Mouse (Mus musculus) intestine, postnatal 0 days (tissue): ENCODE results near the gene Akt1s1. TPM values are rescaled to one million over a fixed set of nuclear protein-coding genes. Genes with fewer than 3 reads are reported as not detected.
A peak's percentile ranks its signal among the peaks of the same experiment; 100 is the strongest.

Source experiments
- ATAC-seq: fragments of 200-750 bp; cut with Nextera tagmentation; 2 replicates; pipeline ENCODE4 v1.8.0; 2017; ENCODE audit warnings: mild to moderate bottlenecking, moderate TSS enrichment, moderate library complexity
- H3K27ac ChIP-seq: fragments of 300-500 bp; sonication (generic); 2 replicates; pipeline ENCODE4 v1.5.1; 2014; ENCODE audit warnings: mild to moderate bottlenecking, low read depth, low read length, moderate library complexity
- H3K27me3 ChIP-seq: fragments of 300-500 bp; sonication (generic); replicated peaks from 2 replicates; pipeline ENCODE4 v1.6.1; 2014; ENCODE audit warnings: low read length, mixed read lengths; ENCODE audit not compliant: control insufficient read depth, insufficient read depth
- H3K36me3 ChIP-seq: fragments of 300-500 bp; sonication (generic); 2 replicates; pipeline ENCODE4 v1.6.1; 2014; ENCODE audit warnings: mild to moderate bottlenecking, moderate library complexity; ENCODE audit not compliant: control insufficient read depth, insufficient read depth
- H3K4me1 ChIP-seq: fragments of 300-500 bp; sonication (generic); replicated peaks from 2 replicates; pipeline ENCODE4 v1.6.1; 2014; ENCODE audit warnings: antibody characterized with exemption, low read length, mixed read lengths; ENCODE audit not compliant: control insufficient read depth, insufficient read depth
- H3K4me2 ChIP-seq: fragments of 300-500 bp; sonication (generic); replicated peaks from 2 replicates; pipeline ENCODE4 v1.6.1; 2014; ENCODE audit warnings: low read depth, mild to moderate bottlenecking, moderate library complexity
- H3K4me3 ChIP-seq: fragments of 300-500 bp; sonication (generic); 2 replicates; pipeline ENCODE4 v1.5.1; 2014; ENCODE audit warnings: low read depth, low read length
- H3K9ac ChIP-seq: fragments of 300-500 bp; sonication (generic); 2 replicates; pipeline ENCODE4 v1.6.1; 2014; ENCODE audit warnings: mild to moderate bottlenecking, low read depth, low read length
- H3K9me3 ChIP-seq: fragments of 300-500 bp; sonication (generic); 2 replicates; pipeline ENCODE4 v1.6.1; 2016; ENCODE audit warnings: mixed run types; ENCODE audit not compliant: control insufficient read depth
- CTCF ChIP-seq: sonication (generic); IDR thresholded peaks from 2 replicates; pipeline ENCODE4 v1.5.1; 2016; ENCODE audit warnings: low read depth, mild to moderate bottlenecking, control low read depth, antibody characterized with exemption, moderate library complexity
- WGBS: fragments of 180-500 bp; shearing (Covaris S2); extraction: QIAGEN DNeasy Blood & Tissue Kit; methylation state at CpG from one replicate; pipeline ENCODE4 v1.1.7; 2014; 5-methylcytosine and 5-hydroxymethylcytosine counted together
- microRNA counts: library from miRNA; unstranded; fragments of <30 nt; microRNA quantifications from one replicate; lab custom pipeline; 2016
- microRNA-seq: library from miRNA; unstranded; fragments of <30 nt; microRNA quantifications from one replicate; pipeline ENCODE4, GENCODE M21; 2016
- polyA plus RNA-seq: library from polyadenylated mRNA; unstranded; fragments of >200 nt; fragmentation: Nextera tagmentation; extraction: Ambion mirVana; gene quantifications from 2 replicates; pipeline ENCODE4 v1.2.1, GENCODE M21; 2015

The Akt1s1 gene
- polyA plus RNA-seq, 1 experiment from 2014 or later, result 76.5 TPM

- peak overlapping the region; percentile 49 for H3K4me3 ChIP-seq
Measured at GRCm38 (mm10) chr7:44896499-44896898, 47.7 kb downstream of the Akt1s1 start.

GRCm38 (mm10) chr7:44898607-44899006, 49.8 kb downstream of the Akt1s1 start:
- peaks cover 23% of the 10 kb centered on the region for H3K36me3 ChIP-seq
- no peak overlapping the region for H3K9ac ChIP-seq
- TF ChIP-seq CTCF, result peak; percentile 72
- peak overlapping the region; percentile 51 for H3K4me2 ChIP-seq
- ATAC-seq, result peak; percentile 29; the same call in 1 of the 2 replicates
- H3K4me3 ChIP-seq, result no peak overlapping the region
- H3K27ac ChIP-seq, result no peak overlapping the region
- H3K9me3 ChIP-seq, result no peaks in the 10 kb centered on the region
- 27% methylated on average over 19 of the region's 19 CpGs for WGBS
- H3K4me1 ChIP-seq, result no peaks in the 10 kb centered on the region
- no peaks in the 10 kb centered on the region for H3K27me3 ChIP-seq

More at GRCm38 (mm10) chr7:44896499-44896898, 47.7 kb downstream of the Akt1s1 start:
- ATAC-seq, result no peak
- Histone ChIP-seq H3K4me2 (peak overlapping the region; percentile 86), H3K9ac (peak overlapping the region; percentile 61), H3K36me3 (peaks cover 17% of the 10 kb centered on the region), H3K27me3 (no peaks in the 10 kb centered on the region), H3K9me3 (no peaks in the 10 kb centered on the region), H3K4me1 (no peaks in the 10 kb centered on the region), H3K27ac (0 out of 2 replicates have a peak overlapping the region, but pooled peaks have one; percentile 16)
- 38% methylated on average over 10 of the region's 10 CpGs for WGBS
- no peak for TF ChIP-seq CTCF

- no peak overlapping the region for H3K4me3 ChIP-seq
- no peaks in the 10 kb centered on the region for H3K9me3 ChIP-seq
- 88% methylated on average over 11 of the region's 11 CpGs for WGBS
- TF ChIP-seq CTCF, result no peak
- peaks cover 43% of the 10 kb centered on the region for H3K36me3 ChIP-seq
- H3K4me2 ChIP-seq, result no peak overlapping the region
- H3K9ac ChIP-seq, result no peak overlapping the region
- H3K27ac ChIP-seq, result no peak overlapping the region
- ATAC-seq, result no peak
- no peaks in the 10 kb centered on the region for H3K27me3 ChIP-seq
- no peaks in the 10 kb centered on the region for H3K4me1 ChIP-seq
Measured at GRCm38 (mm10) chr7:44900632-44901031, 51.8 kb downstream of the Akt1s1 start.

GRCm38 (mm10) chr7:44901230-44901722, 52.5 kb downstream of the Akt1s1 start:
- ATAC-seq, result peak; percentile 48
- peaks cover 50% of the 10 kb centered on the region for H3K36me3 ChIP-seq
- H3K9me3 ChIP-seq, result no peaks in the 10 kb centered on the region
- H3K9ac ChIP-seq, result no peak overlapping the region
- peak overlapping the region; percentile 30 for H3K4me3 ChIP-seq
- peak overlapping the region; percentile 54 for H3K27ac ChIP-seq
- peak overlapping the region; percentile 65 for H3K4me2 ChIP-seq
- peak; percentile 58 for TF ChIP-seq CTCF
- no peaks in the 10 kb centered on the region for H3K27me3 ChIP-seq
- 11% methylated on average over 21 of the region's 21 CpGs for whole genome bisulfite sequencing
- H3K4me1 ChIP-seq, result no peaks in the 10 kb centered on the region

MicroRNAs encoded within 50 kb of the gene (microRNA counts, 519-probe panel; counts per million panel counts)
- microRNA mmu-miR-707 (lab: Ali Mortazavi, UCI), result not detected

Small RNA genes within 50 kb of the gene (microRNA-seq; reads per million reads assigned to microRNA genes)
- gene Mir707, result not detected

Other genes starting within 250 kb of the Akt1s1 start
- 114 and 141 TPM in 2 replicates for gene Myh14, start 178.1 kb upstream of the Akt1s1 start, polyA plus RNA-seq
- not detected in 2 replicates for gene Izumo2, start 140.2 kb upstream of the Akt1s1 start, polyA plus RNA-seq
- 35.1 and 37.0 TPM in 2 replicates for gene Vrk3, start 100.6 kb upstream of the Akt1s1 start, polyA plus RNA-seq
- 0.24 and 0.26 TPM in 2 replicates for gene Zfp473, start 97.9 kb upstream of the Akt1s1 start, polyA plus RNA-seq
- gene Nup62, start 32.9 kb upstream of the Akt1s1 start, polyA plus RNA-seq, result 28.0 and 28.1 TPM in 2 replicates
- gene Il4i1, start 32.6 kb upstream of the Akt1s1 start, polyA plus RNA-seq, result 0.82 and 0.89 TPM in 2 replicates
- gene Atf5, start 32.3 kb upstream of the Akt1s1 start, polyA plus RNA-seq, result 6.5 and 6.6 TPM in 2 replicates
- 47.4 and 48.5 TPM in 2 replicates for gene Tbc1d17, start 88 bp downstream of the Akt1s1 start, polyA plus RNA-seq
- gene Pnkp, start 8.1 kb downstream of the Akt1s1 start, polyA plus RNA-seq, result 27.7 and 32.0 TPM in 2 replicates
- gene Ptov1, start 20.8 kb downstream of the Akt1s1 start, polyA plus RNA-seq, result 112 and 114 TPM in 2 replicates
- 60.0 and 62.9 TPM in 2 replicates for gene Med25, start 43.7 kb downstream of the Akt1s1 start, polyA plus RNA-seq
- gene Fuz, start 47.1 kb downstream of the Akt1s1 start, polyA plus RNA-seq, result 11.1 and 12.1 TPM in 2 replicates
- gene Ap2a1, start 80.5 kb downstream of the Akt1s1 start, polyA plus RNA-seq, result 42.8 and 44.1 TPM in 2 replicates
- gene Tsks, start 94.2 kb downstream of the Akt1s1 start, polyA plus RNA-seq, result 0.13 TPM in 1 of 2 replicates, not detected in the other
- 3.5 and 4.5 TPM in 2 replicates for gene Cpt1c, start 125.9 kb downstream of the Akt1s1 start, polyA plus RNA-seq
- gene Prmt1, start 137.6 kb downstream of the Akt1s1 start, polyA plus RNA-seq, result 124 and 130 TPM in 2 replicates
- 53.2 and 56.4 TPM in 2 replicates for gene Irf3, start 148.7 kb downstream of the Akt1s1 start, polyA plus RNA-seq
- gene Bcl2l12, start 149.7 kb downstream of the Akt1s1 start, polyA plus RNA-seq, result 18.3 and 19.6 TPM in 2 replicates
- 21.7 and 22.6 TPM in 2 replicates for gene Scaf1, start 167.4 kb downstream of the Akt1s1 start, polyA plus RNA-seq
- gene Rras, start 169.0 kb downstream of the Akt1s1 start, polyA plus RNA-seq, result 94.6 and 100 TPM in 2 replicates
- 2.4 and 2.6 TPM in 2 replicates for gene Prr12, start 203.9 kb downstream of the Akt1s1 start, polyA plus RNA-seq
- gene Nosip, start 213.4 kb downstream of the Akt1s1 start, polyA plus RNA-seq, result 38.9 and 40.5 TPM in 2 replicates
- gene Prrg2, start 213.7 kb downstream of the Akt1s1 start, polyA plus RNA-seq, result 56.8 and 59.0 TPM in 2 replicates
- gene Rcn3, start 243.2 kb downstream of the Akt1s1 start, polyA plus RNA-seq, result 81.8 and 85.6 TPM in 2 replicates